Mouse (Mus musculus) lung, postnatal 0 days (tissue): ENCODE results near the gene 1110002E22Rik.

Experiments
- CTCF ChIP-seq: IDR thresholded peaks from 2 replicates; pipeline ENCODE4 v1.5.1; 2016; ENCODE audit warnings: antibody characterized with exemption, mild to moderate bottlenecking
- EP300 ChIP-seq: IDR thresholded peaks from 2 replicates; pipeline ENCODE4 v1.6.1; 2016; ENCODE audit warnings: antibody characterized with exemption, mild to moderate bottlenecking, control low read depth

DNA sequence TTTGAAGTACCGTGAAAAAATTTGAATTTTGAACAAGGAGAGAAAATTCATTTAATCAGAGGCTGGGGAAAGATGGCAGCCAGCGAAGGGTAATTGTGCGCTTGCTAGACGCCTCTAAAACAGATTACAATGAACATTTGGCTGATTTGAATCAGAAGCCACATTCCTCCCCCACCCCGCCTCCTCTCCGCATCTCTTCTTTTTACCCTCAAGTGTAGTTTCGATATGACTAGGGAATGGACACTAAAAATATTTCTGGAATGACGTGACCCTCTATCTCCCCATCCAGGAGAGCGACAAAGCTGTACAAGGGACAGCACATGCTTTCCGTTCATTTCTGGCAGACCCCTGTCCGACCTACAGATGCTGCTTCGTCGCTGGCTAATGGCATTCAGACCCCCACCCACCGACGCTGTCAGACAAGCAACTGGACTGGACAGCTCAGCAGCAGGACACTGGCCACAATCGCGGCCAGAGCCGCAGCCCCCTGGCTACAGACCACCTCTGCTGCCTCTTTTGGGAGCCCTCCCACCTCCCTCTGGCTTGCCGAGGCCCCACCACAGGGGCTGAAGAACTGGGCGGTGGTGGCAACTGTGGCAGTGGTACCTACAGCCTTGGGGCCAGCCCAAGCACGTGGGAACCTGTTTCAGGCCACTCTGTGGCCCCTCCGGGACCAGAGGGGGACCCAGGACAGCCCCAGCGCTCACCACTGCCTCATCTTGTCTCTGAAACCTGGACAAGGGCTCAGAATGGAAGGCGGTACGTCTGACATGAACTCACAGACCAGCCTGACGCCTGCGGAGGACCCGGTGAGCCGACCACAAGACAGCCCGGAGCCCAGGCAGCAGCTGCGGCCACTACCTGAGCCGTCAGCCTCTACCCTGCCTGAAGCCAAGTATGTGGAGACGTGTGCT lies at the start of gene 1110002E22Rik:
- TF ChIP-seq CTCF = no peak
- no peak for TF ChIP-seq EP300
